Comparison of ENCODE assay signal across 8 mouse cellular contexts in genomic region chr3:151837749-151838148, GRCm38 (mm10). TPM values are rescaled to one million over a fixed set of nuclear protein-coding genes. Genes with fewer than 3 reads are reported as not detected.
DNase-seq lines count a peak whose midpoint lies in the region; ATAC-seq and TF ChIP-seq lines count a peak whose summit lies in the region.

No protein-coding gene starts in this region.

- H3K4me1 ChIP-seq in E14TG2a.4 (replicated peaks; ENCODE audit: low read depth, low read length) = peaks cover 14% of the 10 kb centered on the region
- peaks cover 15% of the 10 kb centered on the region for H3K4me1 ChIP-seq in hindbrain, embryonic 10.5 days (replicated peaks)

- ATAC-seq in frontal cortex, adult (ENCODE audit: low TSS enrichment) = 0 out of 2 replicates have a peak, but pooled peaks have one; percentile 15
- peak; percentile 66 for ATAC-seq in megakaryocyte, adult 5-6 weeks (ENCODE audit: poor library complexity, severe bottlenecking)

- H3K27ac ChIP-seq in hindbrain, embryonic 10.5 days = no peak overlapping the region

- no peaks in the 10 kb centered on the region for H3K9me3 ChIP-seq in E14TG2a.4 (ENCODE audit: low read length)
- H3K9me3 ChIP-seq in hindbrain, embryonic 10.5 days = no peaks in the 10 kb centered on the region

- no peaks in the 10 kb centered on the region for H3K36me3 ChIP-seq in E14TG2a.4 (ENCODE audit: insufficient read depth, low read length)
- H3K36me3 ChIP-seq in hindbrain, embryonic 10.5 days = no peaks in the 10 kb centered on the region

- peaks cover 32% of the 10 kb centered on the region for H3K27me3 ChIP-seq in E14TG2a.4 (ENCODE audit: insufficient read depth, low read length)
- H3K27me3 ChIP-seq in hindbrain, embryonic 10.5 days (ENCODE audit: insufficient read depth, poor library complexity, severe bottlenecking) = peaks cover 32% of the 10 kb centered on the region

- H3K4me3 ChIP-seq in E14TG2a.4 (replicated peaks; ENCODE audit: low read length) = peak overlapping the region; percentile 72
- H3K4me3 ChIP-seq in hindbrain, embryonic 10.5 days = peak overlapping the region; percentile 66

- TF ChIP-seq CTCF in E14TG2a.4 (conservative IDR thresholded peaks at IDR 0.05; ENCODE audit: low read length) = no peak

- 43% methylated on average over 9 of the region's 9 CpGs for WGBS in hindbrain, embryonic 10.5 days

- DNase-seq in frontal cortex, postnatal 25 days (ENCODE audit: low spot score in 2 of 2) = no peak
- no peak for DNase-seq in hindbrain, embryonic 10.5 days (ENCODE audit: low spot score)
- DNase-seq in thymus, postnatal 0 days (ENCODE audit: low spot score) = no peak
- no peak for DNase-seq in frontal cortex, postnatal 14 days (ENCODE audit: low spot score in 2 of 2)
- no peak for DNase-seq in cerebellum, postnatal 36 days

RNA-seq across cellular contexts. Expression of gene Ptgfr, which starts 0.3 kb away (rescaled TPM):
- polyA plus RNA-seq in hindbrain, embryonic 10.5 days (2016; fragmentation: Nextera tagmentation; extraction: Ambion mirVana) = 0.77 and 1.2 TPM in 2 replicates
- not detected in 2 replicates for total RNA-seq in megakaryocyte, adult 5-6 weeks (2015)
- total RNA-seq in megakaryocyte, adult 5-6 weeks (2017) = 0.12 and 0.18 TPM in 2 replicates
- 0.09 TPM in 1 of 2 replicates, not detected in the other for polyA plus RNA-seq in thymus, postnatal 0 days (2015; fragmentation: Nextera tagmentation; extraction: Ambion mirVana)
